Mouse (Mus musculus): ENCODE results near the gene Bsnd. TPM values are rescaled to one million over a fixed set of nuclear protein-coding genes. Genes with fewer than 3 reads are reported as not detected.

Bsnd gene
- polyA plus RNA-seq, 1 experiment from 2014 or later = not detected

DNA sequence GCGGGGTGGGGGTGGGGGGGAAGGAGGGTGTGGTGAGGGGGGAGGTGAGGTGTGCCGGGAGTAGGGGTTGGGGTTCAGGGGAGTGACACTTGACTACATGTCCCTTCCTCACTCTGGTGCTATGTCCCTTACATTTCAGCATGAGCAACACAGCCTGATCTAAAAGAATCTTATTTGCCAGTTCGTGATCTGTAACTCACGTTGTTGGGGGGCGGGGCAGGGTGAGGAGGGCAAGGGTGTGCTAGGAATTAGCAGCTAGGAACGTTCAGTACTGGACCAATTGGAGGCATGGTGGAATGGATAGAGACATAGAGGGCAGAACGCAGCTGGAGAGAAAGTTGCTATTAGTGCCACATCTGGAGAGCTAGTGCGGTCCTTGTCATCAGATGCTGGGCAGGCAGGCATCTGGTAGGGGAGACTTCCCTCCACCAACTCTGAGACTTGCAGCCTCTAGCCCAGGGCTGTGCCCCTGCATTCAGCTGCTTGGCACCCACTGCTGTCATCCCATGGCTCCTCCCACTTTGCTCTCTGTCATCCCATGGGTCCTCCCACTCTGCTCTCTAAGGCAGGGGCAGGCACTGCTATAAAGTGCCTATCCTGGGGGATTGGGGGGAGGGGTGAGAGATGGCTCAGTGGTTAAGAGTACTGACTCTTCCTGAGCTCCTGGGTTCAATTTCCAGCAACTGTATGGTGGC, 5.8 kb upstream of the Bsnd start:
- Histone ChIP-seq H3K4me1 (replicated peaks; ENCODE audit: control insufficient read depth, insufficient read depth, low read length) (no peaks in the 10 kb centered on the region), H3K9ac (ENCODE audit: low read depth, low read length) (no peak overlapping the region), H3K4me3 (ENCODE audit: low read depth, low read length) (no peak overlapping the region), H3K27ac (ENCODE audit: low read depth, low read length) (no peak overlapping the region), H3K27me3 (replicated peaks; ENCODE audit: control insufficient read depth, insufficient read depth, low read length) (no peaks in the 10 kb centered on the region; the same call in 1 of the 2 replicates), H3K4me2 (no peak overlapping the region), H3K36me3 (ENCODE audit: control insufficient read depth, insufficient read depth, low read length) (no peaks in the 10 kb centered on the region), H3K9me3 (ENCODE audit: control insufficient read depth, low read length) (no peaks in the 10 kb centered on the region)
- ATAC-seq (replicated peaks; ENCODE audit: low FRiP score) (no peak), DNase-seq (ENCODE audit: low spot score) (no peak)
- 57% methylated on average over 8 of the region's 8 CpGs for WGBS

GRCm38 (mm10) chr4:106496833-106497232, 4.8 kb upstream of the Bsnd start:
- H3K36me3 ChIP-seq (ENCODE audit: control insufficient read depth, insufficient read depth, low read length) = no peaks in the 10 kb centered on the region
- H3K9ac ChIP-seq (ENCODE audit: low read depth, low read length) = no peak overlapping the region
- no peak overlapping the region for H3K4me2 ChIP-seq
- DNase-seq (ENCODE audit: low spot score) (no peak), ATAC-seq (replicated peaks; ENCODE audit: low FRiP score) (no peak)
- WGBS = 58% methylated on average over 6 of the region's 6 CpGs
- H3K4me1 ChIP-seq (replicated peaks; ENCODE audit: control insufficient read depth, insufficient read depth, low read length) = no peaks in the 10 kb centered on the region
- no peak overlapping the region for H3K27ac ChIP-seq (ENCODE audit: low read depth, low read length)
- no peaks in the 10 kb centered on the region; the same call in 1 of the 2 replicates for H3K27me3 ChIP-seq (replicated peaks; ENCODE audit: control insufficient read depth, insufficient read depth, low read length)
- no peak overlapping the region for H3K4me3 ChIP-seq (ENCODE audit: low read depth, low read length)
- no peaks in the 10 kb centered on the region for H3K9me3 ChIP-seq (ENCODE audit: control insufficient read depth, low read length)

- ATAC-seq (replicated peaks; ENCODE audit: low FRiP score) = peak; percentile 53; the same call in 1 of the 2 replicates
- no peak for DNase-seq (ENCODE audit: low spot score)
- Histone ChIP-seq H3K4me3 (ENCODE audit: low read depth, low read length) (no peak overlapping the region), H3K4me1 (replicated peaks; ENCODE audit: control insufficient read depth, insufficient read depth, low read length) (no peaks in the 10 kb centered on the region), H3K9ac (ENCODE audit: low read depth, low read length) (no peak overlapping the region), H3K9me3 (ENCODE audit: control insufficient read depth, low read length) (no peaks in the 10 kb centered on the region), H3K27ac (ENCODE audit: low read depth, low read length) (no peak overlapping the region), H3K27me3 (replicated peaks; ENCODE audit: control insufficient read depth, insufficient read depth, low read length) (no peaks in the 10 kb centered on the region; the same call in 1 of the 2 replicates), H3K4me2 (no peak overlapping the region), H3K36me3 (ENCODE audit: control insufficient read depth, insufficient read depth, low read length) (no peaks in the 10 kb centered on the region)
- WGBS = 62% methylated on average over 2 of the region's 2 CpGs
Measured at GRCm38 (mm10) chr4:106493639-106494038, 1.6 kb upstream of the Bsnd start.

GRCm38 (mm10) chr4:106490620-106491019, 1.5 kb downstream of the Bsnd start:
- no peak for ATAC-seq (replicated peaks; ENCODE audit: low FRiP score)
- Histone ChIP-seq H3K9me3 (ENCODE audit: control insufficient read depth, low read length) (no peaks in the 10 kb centered on the region), H3K4me3 (ENCODE audit: low read depth, low read length) (no peak overlapping the region), H3K4me1 (replicated peaks; ENCODE audit: control insufficient read depth, insufficient read depth, low read length) (no peaks in the 10 kb centered on the region), H3K27me3 (replicated peaks; ENCODE audit: control insufficient read depth, insufficient read depth, low read length) (no peaks in the 10 kb centered on the region; the same call in 1 of the 2 replicates), H3K27ac (ENCODE audit: low read depth, low read length) (no peak overlapping the region), H3K36me3 (ENCODE audit: control insufficient read depth, insufficient read depth, low read length) (no peaks in the 10 kb centered on the region), H3K4me2 (no peak overlapping the region), H3K9ac (ENCODE audit: low read depth, low read length) (no peak overlapping the region)
- 59% methylated on average over 4 of the region's 4 CpGs for WGBS
- no peak for DNase-seq (ENCODE audit: low spot score)

DNA sequence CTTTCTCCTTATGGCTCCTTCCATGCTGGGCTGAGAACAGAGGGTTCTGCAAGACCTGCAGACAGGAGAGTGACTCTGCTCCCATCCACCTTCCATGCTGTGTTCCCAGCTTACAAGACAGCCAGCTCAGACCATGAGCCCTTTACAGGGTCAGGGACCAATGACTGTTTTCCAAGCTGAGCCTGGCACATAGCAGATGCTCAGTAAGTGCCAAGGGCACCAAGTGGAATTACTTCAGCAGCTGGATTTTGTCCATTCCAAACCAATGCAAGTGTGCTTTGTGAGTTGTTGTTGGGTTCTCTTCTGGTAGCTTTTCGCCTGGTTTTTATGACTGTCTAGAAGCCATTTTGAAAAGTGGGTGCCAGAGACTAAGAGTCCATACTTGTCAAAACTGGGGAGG, 8.3 kb downstream of the Bsnd start:
- 67% methylated on average over 1 of the region's 1 CpGs for WGBS
- peaks cover 6% of the 10 kb centered on the region; the same call in 1 of the 2 replicates for H3K27me3 ChIP-seq (replicated peaks; ENCODE audit: control insufficient read depth, insufficient read depth, low read length)

GRCm38 (mm10) chr4:106483215-106483727, 8.8 kb downstream of the Bsnd start:
- H3K27me3 ChIP-seq (replicated peaks; ENCODE audit: control insufficient read depth, insufficient read depth, low read length) = peaks cover 6% of the 10 kb centered on the region; the same call in 1 of the 2 replicates
- H3K9me3 ChIP-seq (ENCODE audit: control insufficient read depth, low read length) = no peaks in the 10 kb centered on the region
- H3K27ac ChIP-seq (ENCODE audit: low read depth, low read length) = no peak overlapping the region
- H3K4me3 ChIP-seq (ENCODE audit: low read depth, low read length) = no peak overlapping the region
- H3K4me1 ChIP-seq (replicated peaks; ENCODE audit: control insufficient read depth, insufficient read depth, low read length) = no peaks in the 10 kb centered on the region
- ATAC-seq (replicated peaks; ENCODE audit: low FRiP score) = no peak
- no peak overlapping the region for H3K4me2 ChIP-seq
- H3K9ac ChIP-seq (ENCODE audit: low read depth, low read length) = no peak overlapping the region
- no peak for DNase-seq (ENCODE audit: low spot score)
- no peaks in the 10 kb centered on the region for H3K36me3 ChIP-seq (ENCODE audit: control insufficient read depth, insufficient read depth, low read length)
- WGBS = 57% methylated on average over 7 of the region's 7 CpGs

More for the DNA sequence above, 8.3 kb downstream of the Bsnd start:
- no peak for ATAC-seq (replicated peaks; ENCODE audit: low FRiP score)
- Histone ChIP-seq H3K4me2 (no peak overlapping the region), H3K4me1 (replicated peaks; ENCODE audit: control insufficient read depth, insufficient read depth, low read length) (no peaks in the 10 kb centered on the region), H3K9ac (ENCODE audit: low read depth, low read length) (no peak overlapping the region), H3K4me3 (ENCODE audit: low read depth, low read length) (no peak overlapping the region), H3K27ac (ENCODE audit: low read depth, low read length) (no peak overlapping the region), H3K9me3 (ENCODE audit: control insufficient read depth, low read length) (no peaks in the 10 kb centered on the region), H3K36me3 (ENCODE audit: control insufficient read depth, insufficient read depth, low read length) (no peaks in the 10 kb centered on the region)
- no peak for DNase-seq (ENCODE audit: low spot score)

- Histone ChIP-seq H3K27ac (ENCODE audit: low read depth, low read length) (no peak overlapping the region), H3K9me3 (ENCODE audit: control insufficient read depth, low read length) (no peaks in the 10 kb centered on the region), H3K4me1 (replicated peaks; ENCODE audit: control insufficient read depth, insufficient read depth, low read length) (no peaks in the 10 kb centered on the region), H3K36me3 (ENCODE audit: control insufficient read depth, insufficient read depth, low read length) (no peaks in the 10 kb centered on the region), H3K27me3 (replicated peaks; ENCODE audit: control insufficient read depth, insufficient read depth, low read length) (peaks cover 6% of the 10 kb centered on the region; the same call in 1 of the 2 replicates), H3K4me3 (ENCODE audit: low read depth, low read length) (no peak overlapping the region), H3K4me2 (no peak overlapping the region), H3K9ac (ENCODE audit: low read depth, low read length) (no peak overlapping the region)
- 49% methylated on average over 3 of the region's 3 CpGs for WGBS
- DNase-seq (ENCODE audit: low spot score) (no peak), ATAC-seq (replicated peaks; ENCODE audit: low FRiP score) (no peak)
Measured at GRCm38 (mm10) chr4:106480545-106480944, 11.5 kb downstream of the Bsnd start.

DNA sequence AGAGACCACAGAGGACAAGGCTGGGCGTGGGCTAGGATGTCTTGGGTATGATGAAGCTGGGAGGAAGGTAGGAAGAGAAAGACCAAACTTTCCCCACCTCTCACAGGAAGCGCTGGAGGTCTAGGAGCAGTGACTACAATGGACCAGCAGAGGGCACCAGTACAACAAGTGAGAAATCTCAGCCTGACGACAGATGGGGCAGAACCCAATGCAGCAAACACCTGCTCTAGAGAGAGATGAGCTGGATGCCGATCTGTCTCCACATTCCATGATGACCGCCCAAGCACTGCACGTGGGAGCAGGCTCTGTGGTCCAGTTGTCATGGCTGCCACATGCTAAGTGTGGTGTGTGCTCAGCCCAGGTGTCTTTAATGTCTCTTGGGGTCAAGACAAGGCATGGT, 17.8 kb downstream of the Bsnd start:
- DNase-seq (ENCODE audit: low spot score) (peak; percentile 50), ATAC-seq (replicated peaks; ENCODE audit: low FRiP score) (no peak)
- 5% methylated on average over 6 of the region's 6 CpGs for WGBS
- Histone ChIP-seq H3K9me3 (ENCODE audit: control insufficient read depth, low read length) (no peaks in the 10 kb centered on the region), H3K9ac (ENCODE audit: low read depth, low read length) (no peak overlapping the region), H3K27me3 (replicated peaks; ENCODE audit: control insufficient read depth, insufficient read depth, low read length) (peaks cover 3% of the 10 kb centered on the region; the same call in 1 of the 2 replicates), H3K4me2 (no peak overlapping the region), H3K27ac (ENCODE audit: low read depth, low read length) (no peak overlapping the region), H3K36me3 (ENCODE audit: control insufficient read depth, insufficient read depth, low read length) (no peaks in the 10 kb centered on the region), H3K4me1 (replicated peaks; ENCODE audit: control insufficient read depth, insufficient read depth, low read length) (no peaks in the 10 kb centered on the region), H3K4me3 (ENCODE audit: low read depth, low read length) (no peak overlapping the region)

GRCm38 (mm10) chr4:106472335-106472734, 19.7 kb downstream of the Bsnd start:
- DNase-seq (ENCODE audit: low spot score) (no peak), ATAC-seq (replicated peaks; ENCODE audit: low FRiP score) (no peak)
- peaks cover 3% of the 10 kb centered on the region; the same call in 1 of the 2 replicates for H3K27me3 ChIP-seq (replicated peaks; ENCODE audit: control insufficient read depth, insufficient read depth, low read length)
- H3K27ac ChIP-seq (ENCODE audit: low read depth, low read length) = no peak overlapping the region
- no peak overlapping the region for H3K4me2 ChIP-seq
- WGBS = 9% methylated on average over 3 of the region's 3 CpGs
- H3K4me1 ChIP-seq (replicated peaks; ENCODE audit: control insufficient read depth, insufficient read depth, low read length) = no peaks in the 10 kb centered on the region
- no peaks in the 10 kb centered on the region for H3K9me3 ChIP-seq (ENCODE audit: control insufficient read depth, low read length)
- H3K36me3 ChIP-seq (ENCODE audit: control insufficient read depth, insufficient read depth, low read length) = no peaks in the 10 kb centered on the region
- H3K4me3 ChIP-seq (ENCODE audit: low read depth, low read length) = no peak overlapping the region
- H3K9ac ChIP-seq (ENCODE audit: low read depth, low read length) = no peak overlapping the region

Measured in liver, embryonic 11.5 days (tissue).